Mouse (Mus musculus) lung, postnatal 0 days (tissue): Measurements from ENCODE around the gene Clic6.

ENCODE experiments used
- CTCF ChIP-seq: IDR thresholded peaks from 2 replicates; pipeline ENCODE4 v1.5.1; 2016; ENCODE audit warnings: antibody characterized with exemption, mild to moderate bottlenecking
- EP300 ChIP-seq: IDR thresholded peaks from 2 replicates; pipeline ENCODE4 v1.6.1; 2016; ENCODE audit warnings: antibody characterized with exemption, mild to moderate bottlenecking, control low read depth

GRCm38 (mm10) chr16:92439775-92440174, 45.8 kb upstream of the Clic6 start:
- TF ChIP-seq EP300 (no peak), CTCF (no peak)
